Mouse (Mus musculus) liver, adult 2 months (tissue): Measurements from ENCODE around the gene Gps1. TPM values are rescaled to one million over a fixed set of nuclear protein-coding genes. Genes with fewer than 3 reads are reported as not detected.

ENCODE experiments used
- DNase-seq: peaks from one replicate; pipeline ENCODE4 v3.0.0-alpha.2; 2011; ENCODE audit warnings: low read depth, low spot score; ENCODE audit errors: extremely low read depth
- H3K27ac ChIP-seq: fragments of 200-500 bp; replicated peaks from 2 replicates; pipeline ENCODE4 v1.5.1; 2012; ENCODE audit warnings: low read depth, mild to moderate bottlenecking, control low read depth, inconsistent platforms, low read length; ENCODE audit not compliant: insufficient read depth
- H3K27me3 ChIP-seq: fragments of 200-500 bp; 2 replicates; pipeline ENCODE4 v1.6.1; 2012; ENCODE audit warnings: mild to moderate bottlenecking, moderate library complexity, low read length, inconsistent platforms; ENCODE audit not compliant: control insufficient read depth, insufficient read depth
- H3K36me3 ChIP-seq: fragments of 200-500 bp; 2 replicates; pipeline ENCODE4 v1.6.1; 2012; ENCODE audit warnings: low read length, inconsistent platforms; ENCODE audit not compliant: control insufficient read depth, insufficient read depth
- H3K4me1 ChIP-seq: fragments of 200-500 bp; 2 replicates; pipeline ENCODE4 v1.6.1; 2011; ENCODE audit warnings: low read length; ENCODE audit not compliant: control insufficient read depth, insufficient read depth
- H3K4me3 ChIP-seq: fragments of 200-500 bp; 2 replicates; pipeline ENCODE4 v1.5.1; 2011; ENCODE audit warnings: low read depth, mild to moderate bottlenecking, control low read depth, low read length, moderate library complexity; ENCODE audit not compliant: insufficient read depth
- H3K79me2 ChIP-seq: fragments of 200-500 bp; 2 replicates; pipeline ENCODE4 v1.6.1; 2012; ENCODE audit warnings: inconsistent platforms, mild to moderate bottlenecking, low read length, moderate library complexity; ENCODE audit not compliant: control insufficient read depth, insufficient read depth
- H3K9ac ChIP-seq: fragments of 200-500 bp; 2 replicates; pipeline ENCODE4 v1.6.1; 2012; ENCODE audit warnings: low read depth, mild to moderate bottlenecking, control low read depth, inconsistent platforms, low read length
- CTCF ChIP-seq: fragments of 200-500 bp; IDR thresholded peaks from 2 replicates; pipeline ENCODE4 v1.5.1; 2011; ENCODE audit warnings: low read depth, low read length, control low read depth
- POLR2A ChIP-seq: fragments of 200-500 bp; IDR thresholded peaks from 2 replicates; pipeline ENCODE4 v1.6.1; 2011; ENCODE audit warnings: low read length, control low read depth; ENCODE audit not compliant: insufficient read depth; ENCODE audit errors: extremely low read depth
- WGBS: fragments of 180-500 bp; shearing (Covaris S2); methylation state at CpG from one replicate; pipeline ENCODE4 v1.1.7; 2018; 5-methylcytosine and 5-hydroxymethylcytosine counted together
- polyA plus RNA-seq: library from polyadenylated mRNA; depleted of rRNA; stranded (reverse); fragments of >200 nt; gene quantifications from 2 replicates; pipeline ENCODE4 v1.2.3, GENCODE M21; 2012
- total RNA-seq: library from RNA; depleted of rRNA; stranded (reverse); fragments of >200 nt; gene quantifications from 2 replicates; pipeline ENCODE4 v1.2.3, GENCODE M21; 2014

The Gps1 gene
- total and polyA plus RNA-seq, 2 experiments = 81.9 to 97.9 TPM

DNA sequence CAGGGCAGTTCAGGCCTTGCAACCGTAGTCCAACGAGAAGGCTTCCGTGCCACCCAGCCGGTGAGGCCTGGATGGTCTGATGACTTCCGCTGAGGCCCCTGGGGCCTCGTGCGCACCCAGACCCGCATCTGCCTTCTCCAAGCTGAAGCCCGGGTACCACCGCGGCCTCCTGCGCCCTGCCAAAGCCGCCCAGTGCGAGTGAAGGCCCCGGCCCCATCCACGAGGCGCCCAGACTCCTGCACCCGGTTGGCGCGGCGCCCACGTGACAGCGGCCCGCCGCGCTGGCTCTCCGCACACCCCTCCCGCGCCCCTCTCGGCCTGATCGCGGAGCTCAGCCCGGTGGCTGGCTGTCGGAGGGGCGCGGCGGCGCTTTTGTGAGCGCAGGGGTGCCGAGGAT, 39.5 kb downstream of the Gps1 start:
- 2% methylated on average over 40 of the region's 40 CpGs for whole genome bisulfite sequencing
- Histone ChIP-seq H3K27me3 (no peaks in the 10 kb centered on the region), H3K79me2 (peaks cover 19% of the 10 kb centered on the region), H3K9ac (peak overlapping the region; percentile 94), H3K4me1 (peaks cover 34% of the 10 kb centered on the region), H3K27ac (peak overlapping the region; percentile 81), H3K36me3 (peaks cover 15% of the 10 kb centered on the region), H3K4me3 (peak overlapping the region; percentile 96)
- no peak for TF ChIP-seq CTCF
- TF ChIP-seq POLR2A = no peak
- DNase-seq = no peak

DNA sequence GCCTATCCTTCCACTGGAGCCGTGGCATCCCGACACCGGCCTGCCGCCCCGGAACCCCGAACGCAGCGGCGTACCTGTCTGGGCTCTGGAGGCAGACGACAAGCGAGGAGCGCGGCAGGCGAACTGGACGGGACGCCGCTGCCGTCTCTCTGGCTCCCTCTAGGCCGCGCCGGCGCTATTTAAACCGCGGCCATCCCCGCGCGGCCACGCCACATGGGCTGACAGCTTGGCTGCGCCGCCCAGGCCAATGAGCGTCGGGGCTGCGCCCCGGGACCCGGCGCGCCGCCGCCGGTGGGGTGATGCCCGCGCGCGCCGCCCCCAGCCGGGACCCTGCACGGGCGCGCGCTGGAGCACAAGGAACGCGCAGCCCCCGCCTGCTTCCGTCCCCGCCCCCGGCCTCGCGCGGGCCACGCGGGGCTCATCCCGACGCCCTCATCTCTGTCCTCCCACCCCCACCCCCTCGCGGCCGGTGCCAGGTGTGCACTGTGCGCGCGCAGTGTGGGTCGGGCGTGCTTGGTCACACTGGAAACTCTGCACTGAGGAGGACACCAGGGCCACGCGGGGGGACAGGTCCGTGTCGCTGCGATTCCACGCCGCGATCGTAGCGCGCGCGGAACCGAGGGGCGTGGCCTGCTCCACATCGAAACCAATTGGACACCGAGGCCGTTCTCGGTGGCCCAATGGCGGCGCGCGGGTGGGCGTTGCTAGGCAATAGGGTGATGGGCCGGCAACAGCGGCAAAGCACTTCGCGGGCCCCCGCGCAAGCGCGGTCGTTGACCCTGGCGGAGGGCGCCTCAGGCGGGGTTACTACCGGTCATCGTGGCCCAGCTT, 40.1 kb downstream of the Gps1 start, which contains the start of gene Fasn:
Gene Fasn (minus strand): TSS at position 592 of the 831 bp plus-strand sequence.
- H3K79me2 ChIP-seq = peaks cover 19% of the 10 kb centered on the region
- H3K4me1 ChIP-seq = peaks cover 31% of the 10 kb centered on the region
- peak; percentile 79 for DNase-seq
- TF ChIP-seq POLR2A (peak; percentile 99), CTCF (peak; percentile 57)
- WGBS = under 1% methylated on average over 109 of the region's 109 CpGs
- peak within 1 kb of the TSS; percentile 96 for H3K4me3 ChIP-seq
- peaks cover 15% of the 10 kb centered on the region for H3K36me3 ChIP-seq
- peak within 1 kb of the TSS; percentile 94 for H3K9ac ChIP-seq
- peak within 1 kb of the TSS; percentile 89 for H3K27ac ChIP-seq
- H3K27me3 ChIP-seq = no peaks in the 10 kb centered on the region

DNA sequence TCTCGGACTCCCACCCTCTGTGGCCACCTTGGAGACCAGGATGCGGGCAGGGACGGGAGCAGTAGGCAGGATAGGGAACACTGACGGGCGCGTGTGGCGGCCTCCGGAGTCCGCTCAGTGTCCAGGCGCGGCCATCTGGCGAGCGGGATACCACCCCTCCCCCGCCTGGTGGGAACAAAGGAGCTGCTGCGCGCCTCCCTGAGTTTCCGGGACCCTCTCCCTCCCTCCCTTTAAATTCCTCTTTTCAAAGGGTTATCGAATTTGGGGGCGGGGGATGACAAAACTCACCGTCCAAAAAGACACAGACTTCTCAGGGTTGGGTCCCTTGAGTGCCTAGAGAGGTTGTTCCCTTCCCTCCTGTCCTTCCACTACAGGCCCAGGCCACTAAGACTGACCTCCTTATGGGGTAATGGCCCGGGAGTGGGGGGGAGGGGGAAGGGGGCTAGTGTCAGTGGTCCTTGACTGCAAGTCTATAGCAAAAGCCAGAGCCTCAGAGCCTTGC, 40.8 kb downstream of the Gps1 start:
- Histone ChIP-seq H3K27ac (peak overlapping the region; percentile 73), H3K27me3 (no peaks in the 10 kb centered on the region), H3K4me3 (peak overlapping the region; percentile 68), H3K36me3 (peaks cover 8% of the 10 kb centered on the region), H3K79me2 (peaks cover 19% of the 10 kb centered on the region), H3K9ac (peak overlapping the region; percentile 73), H3K4me1 (peaks cover 32% of the 10 kb centered on the region)
- WGBS = 3% methylated on average over 21 of the region's 21 CpGs
- TF ChIP-seq CTCF (no peak), POLR2A (no peak)
- DNase-seq = no peak

DNA sequence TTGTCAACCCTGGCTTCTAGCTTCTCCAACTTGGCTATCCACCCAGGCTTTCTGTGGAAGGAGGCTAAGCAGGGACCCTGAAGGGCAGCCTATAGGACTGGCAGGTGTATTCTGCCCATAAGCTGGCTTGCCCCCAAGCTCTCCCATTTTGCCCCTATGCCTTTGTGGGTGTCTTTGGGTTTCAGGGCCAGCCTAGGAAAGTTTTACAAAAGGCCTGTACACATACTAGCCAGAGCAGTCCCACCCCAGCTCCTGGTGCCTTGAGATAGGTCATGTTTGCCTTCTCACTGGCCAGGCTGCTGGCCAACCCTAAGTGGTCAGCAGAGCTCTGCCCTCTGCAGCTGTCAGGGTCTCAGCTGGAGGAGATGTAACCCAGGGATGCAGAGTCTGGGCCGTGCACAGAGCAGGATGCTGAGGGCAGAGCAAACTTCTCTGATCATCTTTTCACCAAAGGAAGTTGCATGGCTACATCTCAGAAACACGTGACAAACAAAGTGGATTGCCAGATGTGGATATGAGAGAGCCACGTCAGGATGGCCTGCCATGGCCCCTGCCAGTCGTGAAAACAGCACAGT, 41.3 kb downstream of the Gps1 start:
- TF ChIP-seq POLR2A = no peak
- TF ChIP-seq CTCF = no peak
- DNase-seq = no peak
- Histone ChIP-seq H3K4me1 (peaks cover 37% of the 10 kb centered on the region), H3K27ac (peak overlapping the region; percentile 73), H3K4me3 (no peak overlapping the region), H3K36me3 (peaks cover 3% of the 10 kb centered on the region), H3K27me3 (no peaks in the 10 kb centered on the region), H3K9ac (no peak overlapping the region), H3K79me2 (peaks cover 19% of the 10 kb centered on the region)
- 59% methylated on average over 4 of the region's 4 CpGs for WGBS

DNA sequence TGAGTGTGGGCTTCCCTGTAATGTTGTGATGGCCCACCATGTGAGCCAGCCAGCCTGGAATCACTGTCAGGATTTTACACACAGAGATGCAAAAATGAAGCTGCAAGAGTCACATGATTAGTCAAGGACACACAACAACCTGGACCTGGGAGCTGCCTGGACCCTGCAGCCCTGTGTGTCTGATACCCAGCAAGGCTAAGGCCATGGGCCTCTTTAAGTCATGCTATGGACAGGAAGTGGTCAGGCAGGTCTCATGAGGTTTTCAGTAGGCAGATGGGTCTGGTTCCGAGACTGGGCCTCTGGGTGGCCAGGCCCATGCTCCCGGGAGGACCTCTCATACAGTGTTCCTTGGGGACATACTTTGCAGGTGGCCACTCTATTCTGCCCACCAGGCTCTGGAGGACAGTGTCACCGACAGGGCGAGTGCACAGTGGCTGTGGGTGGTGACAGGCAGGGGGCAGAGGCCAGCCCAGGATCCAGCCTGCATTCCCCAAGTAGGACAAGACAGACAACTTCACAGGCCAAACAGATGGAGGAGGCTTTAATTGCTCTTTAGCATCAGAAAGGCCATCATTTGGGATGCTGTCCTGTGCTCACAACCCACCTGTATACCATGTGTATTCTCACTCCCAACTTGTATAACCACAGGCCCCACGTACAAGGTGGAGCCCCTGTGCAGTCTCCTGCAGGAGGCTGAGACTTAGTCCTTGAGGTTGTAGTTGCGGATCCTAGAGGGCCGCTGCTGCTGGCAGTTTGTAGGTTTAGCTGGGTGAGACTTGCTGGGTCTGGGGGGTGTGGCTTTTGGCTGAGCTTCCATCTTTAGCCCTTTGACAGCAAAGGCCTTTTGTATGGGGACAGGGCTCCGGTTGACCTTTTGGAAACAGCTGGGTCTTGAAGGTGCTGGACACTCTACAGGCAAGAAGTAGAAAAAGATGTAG, 42.2 kb downstream of the Gps1 start:
- H3K36me3 ChIP-seq = no peaks in the 10 kb centered on the region
- no peak for DNase-seq
- H3K9ac ChIP-seq = no peak overlapping the region
- H3K27ac ChIP-seq = no peak overlapping the region
- H3K79me2 ChIP-seq = peaks cover 19% of the 10 kb centered on the region
- no peak overlapping the region for H3K4me3 ChIP-seq
- H3K4me1 ChIP-seq = peaks cover 31% of the 10 kb centered on the region
- TF ChIP-seq CTCF = no peak
- no peak for TF ChIP-seq POLR2A
- 93% methylated on average over 8 of the region's 8 CpGs for WGBS
- no peaks in the 10 kb centered on the region for H3K27me3 ChIP-seq
